Mouse (Mus musculus): ENCODE measurements around the gene Fam207a.

Fam207a gene

GRCm38 (mm10) chr10:77531026-77532019 lies 15.7 kb upstream of the Fam207a start:
- no peak for DNase-seq (ENCODE audit: low spot score)

DNA sequence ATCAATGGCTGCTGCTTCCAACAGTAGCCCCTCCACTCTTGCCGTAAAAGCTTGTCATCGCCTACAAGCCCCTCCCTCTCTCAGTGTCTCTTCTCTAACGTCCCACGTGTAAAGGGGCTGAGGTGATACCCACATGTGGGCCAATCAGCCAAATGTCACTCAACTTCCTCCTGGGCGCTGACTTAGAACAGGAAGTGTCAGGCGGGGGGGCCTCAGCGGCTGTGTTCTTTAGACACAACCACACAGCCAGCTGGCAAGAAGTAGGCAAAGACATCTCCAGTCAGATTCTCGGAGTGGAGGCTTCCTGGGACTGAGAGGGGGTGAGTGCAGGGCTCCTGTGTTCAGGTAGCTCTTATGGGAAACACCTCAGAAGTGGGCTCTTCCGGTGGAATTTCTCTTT lies 14.6 kb upstream of the Fam207a start, which contains the start of gene Itgb2:
Itgb2 (plus strand) TSS at position 113 of the 400 bp plus-strand sequence.
- DNase-seq (ENCODE audit: low spot score) = no peak

DNA sequence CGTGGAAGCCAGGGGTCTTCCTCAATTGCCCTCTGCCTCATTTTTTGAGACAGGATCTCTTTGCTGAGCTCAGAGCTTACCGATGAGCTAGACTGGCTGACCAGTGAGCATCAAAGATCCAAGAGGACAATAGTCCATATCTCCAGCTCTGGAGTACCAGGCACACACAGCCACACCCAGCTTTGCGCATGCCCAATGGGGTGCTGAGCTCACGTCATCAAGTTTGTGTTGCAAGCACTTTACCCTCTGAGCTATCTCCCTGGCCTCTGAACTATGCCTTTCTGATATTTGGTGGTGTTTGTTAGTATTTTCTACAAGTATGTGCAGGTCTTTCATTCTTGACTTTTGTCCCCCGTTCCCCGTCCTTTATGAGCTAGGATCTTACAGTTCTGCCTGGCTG lies 13.0 kb upstream of the Fam207a start:
- peak; percentile 41 for DNase-seq (ENCODE audit: low spot score)

DNA sequence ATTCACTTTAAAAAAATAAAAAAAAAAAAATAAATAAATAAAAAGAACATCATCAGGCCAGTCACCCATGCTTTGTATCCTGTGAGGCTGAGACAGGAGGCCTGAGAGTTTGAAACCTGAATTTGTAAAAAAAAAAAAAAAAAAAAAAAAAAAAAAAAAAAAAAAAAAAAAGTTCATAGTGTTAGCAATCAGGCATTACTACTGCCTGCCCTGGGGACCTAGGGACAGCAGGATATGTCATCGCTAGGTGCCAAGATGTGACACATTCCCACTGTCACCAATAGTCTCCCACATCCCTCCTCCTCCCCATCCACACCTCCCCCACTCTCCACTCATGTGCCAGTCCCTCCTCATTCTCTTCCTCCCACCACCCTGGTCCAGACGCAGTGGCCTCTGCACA lies 10.9 kb upstream of the Fam207a start:
- DNase-seq (ENCODE audit: low spot score) = no peak

- DNase-seq (ENCODE audit: low spot score) = no peak
Observed at GRCm38 (mm10) chr10:77523321-77523720, 7.7 kb upstream of the Fam207a start.

DNA sequence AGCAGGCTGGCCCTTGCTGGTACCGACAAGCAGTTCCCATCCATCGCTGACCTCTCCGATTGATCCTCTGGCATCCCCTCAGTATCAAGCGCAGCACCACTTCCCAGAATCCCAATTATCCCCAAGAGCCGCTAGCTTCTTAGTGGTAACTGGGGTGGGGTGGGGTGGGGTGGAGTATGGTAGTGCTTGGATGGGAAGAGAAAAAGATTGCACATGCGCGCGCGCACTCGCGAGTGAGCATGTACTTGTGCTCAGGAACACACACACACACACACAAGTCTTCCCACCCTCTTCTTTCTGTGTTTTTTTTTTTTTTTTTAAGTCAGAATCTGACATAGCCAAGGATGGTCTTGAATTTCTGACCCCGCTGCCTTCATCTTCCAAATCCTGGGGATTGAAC lies 7.2 kb upstream of the Fam207a start:
- DNase-seq (ENCODE audit: low spot score) = no peak

DNA sequence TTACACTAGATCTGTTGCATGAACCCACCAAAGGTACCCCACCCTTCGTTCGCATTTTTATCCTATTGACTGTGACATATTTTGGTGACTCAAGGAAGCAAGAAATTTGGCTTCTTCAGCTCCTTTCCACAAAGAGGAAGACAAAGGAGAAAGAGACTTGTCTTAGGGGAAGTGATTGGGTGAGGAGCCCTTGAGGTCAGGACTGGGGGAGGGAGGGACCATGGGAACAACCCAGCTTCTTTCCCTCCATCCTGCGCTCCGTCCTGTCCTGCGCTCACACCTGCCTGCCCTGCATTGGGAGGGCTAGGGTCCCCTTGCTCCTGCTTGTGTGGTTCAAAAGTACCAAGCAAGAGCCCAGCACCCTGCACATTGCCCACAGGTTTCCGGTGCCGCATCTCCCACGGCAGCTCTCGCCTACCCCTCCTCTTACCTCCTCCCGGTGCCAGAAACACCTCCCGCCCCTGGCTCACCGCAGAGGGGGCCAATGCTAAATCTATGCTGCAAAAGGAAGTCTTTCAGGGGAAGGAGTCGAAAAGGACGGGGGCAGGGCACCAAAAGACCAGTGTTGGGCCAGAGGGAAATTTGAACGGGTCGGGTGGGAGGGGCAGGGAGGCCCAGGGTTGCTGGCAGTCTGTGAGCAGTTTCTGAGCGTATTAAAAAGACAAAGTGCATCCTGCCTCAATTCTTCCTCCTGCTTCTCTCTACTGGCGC lies 6.6 kb upstream of the Fam207a start:
- DNase-seq (ENCODE audit: low spot score) = no peak

GRCm38 (mm10) chr10:77520497-77520896 lies 4.9 kb upstream of the Fam207a start:
- no peak for DNase-seq (ENCODE audit: low spot score)

GRCm38 (mm10) chr10:77519191-77519590 lies 3.6 kb upstream of the Fam207a start:
- no peak for DNase-seq (ENCODE audit: low spot score)

DNA sequence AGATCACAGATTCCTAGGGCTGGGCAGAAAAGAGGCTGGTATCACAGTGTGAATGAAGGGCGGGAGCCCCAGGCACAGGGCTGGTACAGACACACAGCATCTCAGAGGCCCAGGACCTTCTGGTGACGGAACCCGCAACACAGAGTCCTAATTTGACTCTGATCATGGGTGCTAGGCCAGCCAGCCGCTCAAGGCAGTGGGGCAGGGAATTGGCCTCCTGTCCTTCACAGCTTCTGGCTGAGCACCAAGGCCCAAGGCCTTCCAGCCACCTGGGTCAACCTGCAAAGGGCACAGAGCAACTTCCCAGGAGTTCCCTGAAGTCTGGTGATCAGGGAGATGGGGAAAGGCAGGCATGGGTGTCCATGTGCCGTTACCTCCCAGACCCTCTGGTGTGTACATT lies 2.2 kb upstream of the Fam207a start:
- no peak for DNase-seq (ENCODE audit: low spot score)

- peak; percentile 68 for DNase-seq (ENCODE audit: low spot score)
Observed at GRCm38 (mm10) chr10:77517066-77517620, 1.6 kb upstream of the Fam207a start.

- DNase-seq (ENCODE audit: low spot score) = no peak
Observed at GRCm38 (mm10) chr10:77516379-77516951, 880 bp upstream of the Fam207a start.

GRCm38 (mm10) chr10:77510225-77510982 lies 5.2 kb downstream of the Fam207a start:
- DNase-seq (ENCODE audit: low spot score) = no peak

DNA sequence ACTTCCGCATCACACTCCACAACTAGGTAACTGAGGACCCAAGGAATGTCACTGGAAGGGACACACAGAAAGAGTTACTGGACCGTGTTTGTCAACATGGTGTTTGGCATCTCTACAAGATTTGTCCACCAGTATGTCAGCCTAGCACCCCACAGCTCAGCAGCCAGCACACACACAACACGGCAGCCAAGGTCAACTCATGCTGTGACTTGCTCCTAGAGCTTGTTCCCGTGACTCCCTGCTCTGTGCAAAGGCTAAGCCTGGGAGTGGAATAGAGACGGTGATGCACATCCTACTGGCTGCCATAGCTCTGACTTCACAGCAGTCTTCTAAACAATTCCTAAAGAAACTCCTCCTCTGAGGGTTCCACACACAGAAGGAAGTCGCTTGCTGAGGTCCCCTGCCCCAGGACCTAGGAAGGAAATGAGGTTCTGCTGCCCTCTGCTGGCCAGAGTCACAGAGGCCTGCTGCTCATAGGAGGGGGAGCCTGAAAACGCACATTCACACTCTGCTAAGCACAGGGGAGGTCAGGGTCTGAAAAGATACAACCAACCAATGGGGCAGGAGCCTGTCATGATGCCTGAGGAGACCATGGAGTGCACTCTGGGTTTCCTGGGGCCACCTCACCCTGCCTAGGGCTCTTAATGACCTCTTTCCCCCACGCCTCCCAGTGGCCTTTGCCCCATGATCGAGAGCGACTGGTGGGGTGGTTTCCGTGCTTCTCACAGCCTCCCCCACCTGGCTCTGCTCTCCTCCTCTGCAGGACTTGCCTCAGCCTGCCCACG lies 6.0 kb downstream of the Fam207a start:
- DNase-seq (ENCODE audit: low spot score) = peak; percentile 84

DNA sequence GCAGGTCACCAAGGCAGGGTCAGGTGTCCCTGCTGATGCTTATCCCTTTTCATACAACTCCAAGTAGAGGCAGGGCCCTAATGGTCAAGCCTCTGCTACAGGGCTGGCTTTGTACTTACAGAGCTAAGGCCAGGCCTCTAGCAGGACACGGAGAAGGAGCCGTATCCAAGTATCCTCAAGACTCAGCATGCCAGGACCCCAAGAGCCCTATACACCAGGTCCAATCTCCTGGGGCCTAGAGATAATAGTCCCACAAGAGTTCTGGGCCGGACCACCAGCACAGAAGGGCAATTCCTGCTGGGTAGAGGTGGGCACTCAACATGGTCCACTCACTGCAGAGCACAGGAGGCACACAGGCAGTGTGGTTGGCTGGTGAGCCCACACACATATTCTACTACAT lies 6.8 kb downstream of the Fam207a start:
- no peak for DNase-seq (ENCODE audit: low spot score)

DNA sequence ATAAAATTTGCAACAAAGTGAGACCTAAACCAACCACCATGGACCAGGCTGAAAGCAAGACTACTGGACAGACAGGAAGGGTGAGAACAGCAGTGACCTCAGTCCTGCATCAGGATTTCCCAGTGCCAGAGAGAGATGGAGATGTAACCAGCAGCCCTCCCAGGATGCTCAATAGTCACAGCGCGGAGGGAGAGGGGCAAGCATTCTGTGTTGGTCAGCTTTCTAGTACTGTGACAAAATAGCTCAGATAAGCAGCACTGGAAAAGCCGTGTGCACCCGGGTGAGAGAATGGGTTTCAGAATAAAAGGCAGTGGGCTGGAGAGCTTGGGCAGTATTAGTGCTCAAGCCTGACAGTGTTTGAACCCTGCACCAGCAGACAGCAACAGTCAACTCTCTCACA lies 7.8 kb downstream of the Fam207a start:
- DNase-seq (ENCODE audit: low spot score) = no peak

GRCm38 (mm10) chr10:77506961-77507577 lies 8.5 kb downstream of the Fam207a start:
- no peak for DNase-seq (ENCODE audit: low spot score)

GRCm38 (mm10) chr10:77506526-77506925 lies 9.1 kb downstream of the Fam207a start:
- no peak for DNase-seq (ENCODE audit: low spot score)

DNA sequence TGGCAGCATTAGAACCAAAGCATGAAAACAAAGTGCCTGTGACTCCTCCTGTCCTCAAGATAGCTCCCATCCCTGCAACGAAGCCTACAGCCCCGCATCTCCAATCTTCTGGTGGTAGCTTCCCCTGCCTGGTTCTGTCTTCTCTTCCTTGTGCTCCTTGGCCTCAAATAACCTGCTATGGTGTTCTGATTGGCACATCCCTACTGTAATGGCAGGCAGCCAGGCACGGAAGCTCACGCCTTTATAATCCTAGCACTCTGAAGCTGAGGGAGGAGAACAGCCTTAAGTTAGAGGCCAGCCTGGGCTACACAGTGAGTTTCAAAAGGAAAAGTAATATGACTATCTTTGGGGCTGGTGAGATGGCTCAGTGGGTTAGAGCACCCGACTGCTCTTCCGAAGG lies 11.4 kb downstream of the Fam207a start:
- no peak for DNase-seq (ENCODE audit: low spot score)
